Comparison of ENCODE assay signal across 8 mouse cellular contexts in the genomic region with DNA sequence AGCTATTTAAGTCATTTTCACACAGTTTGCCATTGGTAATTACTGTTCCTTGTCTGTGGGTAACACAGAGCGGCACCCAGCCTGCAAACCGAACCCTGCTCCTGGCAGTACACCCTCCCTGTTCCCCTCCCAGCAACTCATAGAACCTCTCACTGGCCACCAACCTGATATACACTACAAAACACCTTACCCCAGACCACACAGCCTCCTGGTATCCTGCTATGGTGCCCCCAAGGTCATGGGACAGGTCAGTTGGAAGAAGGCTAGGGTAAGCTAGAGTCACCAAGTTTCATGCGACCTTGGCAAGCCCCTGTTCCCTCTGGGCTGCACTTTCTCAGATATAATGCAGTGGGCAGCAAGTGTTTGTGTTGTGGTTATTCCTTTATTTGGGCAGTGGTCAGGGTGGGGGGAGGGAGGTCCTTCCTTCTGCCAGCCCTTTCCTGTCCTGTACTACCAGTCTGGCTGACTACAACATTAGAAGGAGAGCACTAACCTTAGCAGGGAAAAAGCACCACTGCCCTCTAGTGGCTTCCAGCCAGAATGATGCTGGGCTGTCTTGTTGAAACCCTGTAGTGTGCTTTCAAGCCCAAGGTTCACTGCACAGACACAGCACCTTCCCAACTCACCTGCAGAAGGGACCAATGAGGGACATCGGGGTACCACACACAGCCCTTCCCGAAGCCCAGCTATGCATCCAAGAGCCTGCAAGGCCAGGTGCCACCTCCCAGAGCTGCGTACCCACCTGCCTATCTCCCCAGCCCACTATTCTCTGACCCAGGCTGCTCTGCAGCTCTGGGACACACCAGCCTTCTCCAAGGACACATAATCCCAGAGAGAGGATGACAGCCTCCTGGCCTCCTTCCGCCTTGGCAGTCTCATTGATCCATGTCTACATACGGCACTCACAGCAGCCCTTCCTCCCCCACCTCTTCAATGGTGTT. TPM values are rescaled to one million over a fixed set of nuclear protein-coding genes. Genes with fewer than 3 reads are reported as not detected.
A peak's percentile ranks its signal among the peaks of the same experiment; 100 is the strongest.
DNase-seq lines count a peak whose midpoint lies in the region; ATAC-seq and TF ChIP-seq lines count a peak whose summit lies in the region.

No protein-coding gene starts in this region.

- no peaks in the 10 kb centered on the region for H3K9me3 ChIP-seq in MEL (replicated peaks; ENCODE audit: insufficient read depth, low read length)
- no peaks in the 10 kb centered on the region for H3K9me3 ChIP-seq in forebrain, embryonic 14.5 days (replicated peaks; ENCODE audit: control insufficient read depth, low read length)
- H3K9me3 ChIP-seq in lung, postnatal 0 days (ENCODE audit: low read length), result no peaks in the 10 kb centered on the region

- no peaks in the 10 kb centered on the region for H3K36me3 ChIP-seq in MEL (ENCODE audit: control insufficient read depth in 1 of 2, insufficient read depth in 2 of 2, low read length in 2 of 2)
- H3K36me3 ChIP-seq in forebrain, embryonic 14.5 days (ENCODE audit: control insufficient read depth, insufficient read depth, low read length), result no peaks in the 10 kb centered on the region
- H3K36me3 ChIP-seq in lung, postnatal 0 days (ENCODE audit: insufficient read depth, low read length), result no peaks in the 10 kb centered on the region

- ATAC-seq in forebrain, embryonic 14.5 days, result peak; percentile 80; the same call in 1 of the 2 replicates
- 0 out of 4 replicates have a peak, but pooled peaks have one; percentile 14 to 36 for ATAC-seq in hematopoietic stem cell, adult 5-6 weeks (replicated peaks in 1 of 2; ENCODE audit: insufficient read depth in 1 of 2, low FRiP score in 2 of 2, low TSS enrichment in 1 of 2, low read depth in 1 of 2, poor library complexity in 2 of 2, severe bottlenecking in 2 of 2)
- peak; percentile 46 for ATAC-seq in lung, postnatal 0 days
- ATAC-seq in erythroid progenitor cell, adult 5-6 weeks (replicated peaks; ENCODE audit: low FRiP score, poor library complexity, severe bottlenecking), result no peak

- 64% methylated on average over 8 of the region's 8 CpGs for WGBS in forebrain, embryonic 14.5 days
- WGBS in lung, postnatal 0 days, result 55% methylated on average over 8 of the region's 8 CpGs

- H3K79me2 ChIP-seq in MEL (ENCODE audit: control insufficient read depth, insufficient read depth, low read length, poor library complexity), result no peaks in the 10 kb centered on the region

- H3K27ac ChIP-seq in MEL (ENCODE audit: control insufficient read depth, low read depth, low read length), result no peak overlapping the region
- H3K27ac ChIP-seq in forebrain, embryonic 14.5 days (ENCODE audit: low read depth, low read length), result no peak overlapping the region
- H3K27ac ChIP-seq in lung, postnatal 0 days (ENCODE audit: low read length), result no peak overlapping the region

- no peak for TF ChIP-seq POLR2A in MEL (IDR thresholded peaks at IDR 0.05; ENCODE audit: control insufficient read depth in 1 of 2, insufficient read depth in 1 of 2, low read depth in 1 of 2, low read length in 2 of 2, poor library complexity in 1 of 2)

- peak; percentile 23 to 31 (median 31); a peak in 5 of 6 replicates for TF ChIP-seq CTCF in MEL (IDR thresholded peaks at IDR 0.05 in 2 of 3, conservative IDR thresholded peaks at IDR 0.05 in 1 of 3; ENCODE audit: control insufficient read depth in 1 of 3, insufficient read depth in 1 of 3, low read depth in 2 of 3, low read length in 3 of 3, poor library complexity in 1 of 3, severe bottlenecking in 1 of 3)
- TF ChIP-seq CTCF in lung, postnatal 0 days (IDR thresholded peaks at IDR 0.05), result peak; percentile 86

- no peak overlapping the region for H3K4me3 ChIP-seq in MEL (ENCODE audit: control insufficient read depth in 1 of 2, insufficient read depth in 1 of 2, low read depth in 2 of 2, low read length in 2 of 2)
- H3K4me3 ChIP-seq in forebrain, embryonic 14.5 days (ENCODE audit: low read depth, low read length), result no peak overlapping the region
- H3K4me3 ChIP-seq in lung, postnatal 0 days (ENCODE audit: low read depth, low read length), result no peak overlapping the region

- TF ChIP-seq RAD21 in MEL (IDR thresholded peaks at IDR 0.05; ENCODE audit: low read depth, low read length), result peak; percentile 35

- H3K9ac ChIP-seq in MEL (ENCODE audit: control insufficient read depth, low read depth, low read length, poor library complexity, severe bottlenecking), result no peak overlapping the region
- no peak overlapping the region for H3K9ac ChIP-seq in forebrain, embryonic 14.5 days (ENCODE audit: low read length)
- H3K9ac ChIP-seq in lung, postnatal 0 days (replicated peaks; ENCODE audit: low read depth), result no peak overlapping the region

- DNase-seq in MEL (ENCODE audit: low read depth, low spot score), result peak; percentile 14
- DNase-seq in cerebellum, adult 11 months, result peak; percentile 34
- DNase-seq in forebrain, embryonic 14.5 days (ENCODE audit: low spot score), result peak; percentile 87
- peak; percentile 77 to 87 for DNase-seq in layer of hippocampus, adult 18-20 months (ENCODE audit: low spot score in 2 of 2)
- DNase-seq in lung, postnatal 0 days (ENCODE audit: low spot score), result peak; percentile 70
- peak; percentile 83 to 86 for DNase-seq in right cerebral cortex, adult 2 months (ENCODE audit: low spot score in 2 of 2)

- H3K4me2 ChIP-seq in forebrain, embryonic 14.5 days (ENCODE audit: low read length), result no peak overlapping the region
- no peak overlapping the region for H3K4me2 ChIP-seq in lung, postnatal 0 days (replicated peaks; ENCODE audit: low read depth, low read length)

- no peaks in the 10 kb centered on the region for H3K4me1 ChIP-seq in MEL (ENCODE audit: control insufficient read depth in 1 of 2, insufficient read depth in 2 of 2, low read length in 2 of 2)
- H3K4me1 ChIP-seq in forebrain, embryonic 14.5 days (ENCODE audit: control insufficient read depth, insufficient read depth, low read length), result no peaks in the 10 kb centered on the region
- H3K4me1 ChIP-seq in lung, postnatal 0 days (ENCODE audit: insufficient read depth, low read depth, low read length), result no peaks in the 10 kb centered on the region

- no peaks in the 10 kb centered on the region for H3K27me3 ChIP-seq in MEL (ENCODE audit: control insufficient read depth in 1 of 2, insufficient read depth in 2 of 2, low read length in 2 of 2)
- H3K27me3 ChIP-seq in forebrain, embryonic 14.5 days (replicated peaks; ENCODE audit: control insufficient read depth, insufficient read depth, low read length), result no peaks in the 10 kb centered on the region
- no peaks in the 10 kb centered on the region for H3K27me3 ChIP-seq in lung, postnatal 0 days (replicated peaks; ENCODE audit: insufficient read depth, low read length)

- TF ChIP-seq EP300 in MEL (IDR thresholded peaks at IDR 0.05; ENCODE audit: low read depth in 1 of 2, low read length in 2 of 2), result no peak
- TF ChIP-seq EP300 in lung, postnatal 0 days (IDR thresholded peaks at IDR 0.05), result no peak

TF ChIP-seq in MEL, 35 proteins besides CTCF, POLR2A, EP300 and RAD21:
- no peak for TF ChIP-seq JUND (IDR thresholded peaks at IDR 0.05; ENCODE audit: low read depth, low read length)
- no peak for TF ChIP-seq MAX (IDR thresholded peaks at IDR 0.05; ENCODE audit: low read length)
- no peak for TF ChIP-seq NELFE (IDR thresholded peaks at IDR 0.05; ENCODE audit: low read depth, low read length)
- TF ChIP-seq MYB (IDR thresholded peaks at IDR 0.05; ENCODE audit: low read depth, low read length), result no peak
- TF ChIP-seq NRF1 (IDR thresholded peaks at IDR 0.05; ENCODE audit: insufficient read depth, low read depth, low read length, poor library complexity, severe bottlenecking), result no peak
- TF ChIP-seq CHD2 (IDR thresholded peaks at IDR 0.05; ENCODE audit: low read length), result no peak
- TF ChIP-seq ZMIZ1 (IDR thresholded peaks at IDR 0.05; ENCODE audit: low read depth, low read length), result no peak
- TF ChIP-seq SIN3A (IDR thresholded peaks at IDR 0.05; ENCODE audit: low read length), result no peak
- no peak for TF ChIP-seq TCF12 (IDR thresholded peaks at IDR 0.05; ENCODE audit: low read depth, low read length)
- TF ChIP-seq MXI1 (IDR thresholded peaks at IDR 0.05; ENCODE audit: low read depth, low read length), result no peak
- no peak for TF ChIP-seq MAZ (IDR thresholded peaks at IDR 0.05; ENCODE audit: low read depth, low read length)
- no peak for TF ChIP-seq POLR2AphosphoS2 (IDR thresholded peaks at IDR 0.05; ENCODE audit: low read length)
- no peak for TF ChIP-seq ZKSCAN1 (IDR thresholded peaks at IDR 0.05; ENCODE audit: low read depth, low read length)
- no peak for TF ChIP-seq UBTF (IDR thresholded peaks at IDR 0.05; ENCODE audit: borderline replicate concordance, insufficient read depth, low read depth, low read length)
- no peak for TF ChIP-seq USF1 (IDR thresholded peaks at IDR 0.05; ENCODE audit: low read depth, low read length)
- TF ChIP-seq MAFK (IDR thresholded peaks at IDR 0.05; ENCODE audit: borderline replicate concordance, low read depth, low read length), result no peak
- TF ChIP-seq TBP (IDR thresholded peaks at IDR 0.05; ENCODE audit: low read depth, low read length), result no peak
- no peak for TF ChIP-seq CHD1 (IDR thresholded peaks at IDR 0.05; ENCODE audit: low read depth, low read length)
- no peak for TF ChIP-seq MYC (IDR thresholded peaks at IDR 0.05; ENCODE audit: low read depth, low read length)

RNA-seq across cellular contexts. Expression of gene Cytl1, which starts 17.0 kb away (rescaled TPM):
- not detected in 2 replicates for total RNA-seq in MEL (2012; rRNA removed)
- polyA plus RNA-seq in MEL (2012; ENCODE audit: insufficient read depth in 1 of 2, insufficient read length in 2 of 2, low read depth in 1 of 2, low replicate concordance in 2 of 2, missing spikeins in 1 of 2), result not detected
- polyA plus RNA-seq in forebrain, embryonic 14.5 days (2014; fragmentation: Nextera tagmentation; extraction: Ambion mirVana), result not detected in 2 replicates
- total RNA-seq in hematopoietic stem cell, adult 5-6 weeks (2017), result not detected in 2 replicates
- total RNA-seq in layer of hippocampus, adult 18-20 months (2021), result under 1 TPM; 0.99 TPM
- 5.7 and 5.8 TPM in 2 replicates for polyA plus RNA-seq in lung, postnatal 0 days (2015; fragmentation: Nextera tagmentation; extraction: Ambion mirVana)
- total RNA-seq in erythroid progenitor cell, adult 5-6 weeks (2015; ENCODE audit: low replicate concordance), result not detected in 2 replicates
- total RNA-seq in erythroid progenitor cell, adult 5-6 weeks (2017; ENCODE audit: low replicate concordance), result not detected in 2 replicates

RNA-seq across cellular contexts. Expression of gene Stk32b, which starts 35.3 kb away (rescaled TPM):
- not detected in 2 replicates for total RNA-seq in MEL (2012; rRNA removed)
- not detected for polyA plus RNA-seq in MEL (2012; ENCODE audit: insufficient read depth in 1 of 2, insufficient read length in 2 of 2, low read depth in 1 of 2, low replicate concordance in 2 of 2, missing spikeins in 1 of 2)
- 22.1 and 22.5 TPM in 2 replicates for polyA plus RNA-seq in forebrain, embryonic 14.5 days (2014; fragmentation: Nextera tagmentation; extraction: Ambion mirVana)
- not detected in 2 replicates for total RNA-seq in hematopoietic stem cell, adult 5-6 weeks (2017)
- 1 to 10 TPM; 5.0 to 6.9 TPM for total RNA-seq in layer of hippocampus, adult 18-20 months (2021)
- 0.05 TPM in 1 of 2 replicates, not detected in the other for polyA plus RNA-seq in lung, postnatal 0 days (2015; fragmentation: Nextera tagmentation; extraction: Ambion mirVana)
- total RNA-seq in erythroid progenitor cell, adult 5-6 weeks (2015; ENCODE audit: low replicate concordance), result not detected in 2 replicates
- not detected in 2 replicates for total RNA-seq in erythroid progenitor cell, adult 5-6 weeks (2017; ENCODE audit: low replicate concordance)

Comparison
In these comparisons a context has a peak if more than half of its experiments do, and no peak if none do; other contexts are left out.
1. DNase-seq: peak in every context shown above with its lines; median percentile 87 in forebrain, embryonic 14.5 days; 84 in right cerebral cortex, adult 2 months; 82 in layer of hippocampus, adult 18-20 months; 70 in lung, postnatal 0 days; 34 in cerebellum, adult 11 months; 14 in MEL.